Mouse (Mus musculus): ENCODE results near the gene Lefty1.

DNA sequence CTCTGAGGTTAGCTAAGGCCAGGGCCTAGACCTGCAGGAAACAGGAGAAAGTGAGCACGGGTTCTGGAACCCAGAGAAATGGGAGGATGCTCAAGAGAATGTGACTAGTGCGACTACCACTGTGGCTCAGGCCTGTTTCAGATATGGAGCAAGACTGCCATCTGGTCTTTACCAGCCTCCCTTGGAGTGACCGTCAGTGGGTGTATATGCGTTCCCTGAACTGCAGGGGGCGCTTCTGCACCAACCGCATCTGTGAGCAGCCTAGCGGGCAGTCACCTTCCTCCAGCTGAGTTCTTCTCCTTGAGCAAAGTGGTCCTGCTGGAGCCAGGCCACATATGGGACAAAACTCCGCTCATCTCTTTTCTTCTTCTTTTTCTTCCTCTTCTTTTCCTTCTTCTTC, 15.1 kb upstream of the Lefty1 start:
- TF ChIP-seq CTCF (IDR thresholded peaks at IDR 0.05; ENCODE audit: borderline replicate concordance, insufficient read depth, low read length) (0 out of 2 replicates have a peak, but pooled peaks have one; percentile 40), POLR2A (IDR thresholded peaks at IDR 0.05; ENCODE audit: low read depth, low read length) (no peak)

All from embryonic fibroblast, embryonic 13.5 days (primary cell).